Mouse (Mus musculus) brain, embryonic 14.5 days (tissue): Measurements from ENCODE around the gene Crlf1. TPM values are rescaled to one million over a fixed set of nuclear protein-coding genes. Genes with fewer than 3 reads are reported as not detected.
A peak's percentile ranks its signal among the peaks of the same experiment; 100 is the strongest.

Source experiments
- DNase-seq: peaks from one replicate; pipeline ENCODE4 v3.0.0-alpha.2; 2011; ENCODE audit warnings: low read depth
- CTCF ChIP-seq: fragments of 200-500 bp; IDR thresholded peaks from 2 replicates; pipeline ENCODE4 v1.5.1; 2012; ENCODE audit warnings: inconsistent platforms, mild to moderate bottlenecking, moderate library complexity, borderline replicate concordance; ENCODE audit not compliant: insufficient read depth, insufficient read length; ENCODE audit errors: extremely low read depth
- POLR2A ChIP-seq: fragments of 200-500 bp; IDR thresholded peaks from 2 replicates; pipeline ENCODE4 v1.6.1; 2012; ENCODE audit warnings: mild to moderate bottlenecking, inconsistent platforms, borderline replicate concordance; ENCODE audit not compliant: poor library complexity, insufficient read depth, insufficient read length, severe bottlenecking; ENCODE audit errors: extremely low read depth
- polyA plus RNA-seq: library from polyadenylated mRNA; depleted of rRNA; stranded (reverse); fragments of >200 nt; gene quantifications from 2 replicates; pipeline ENCODE4 v1.2.3, GENCODE M21; 2012

The Crlf1 gene
- polyA plus RNA-seq, 1 experiment: 2.5 TPM

- no peak for DNase-seq
- TF ChIP-seq CTCF (no peak), POLR2A (no peak)
Observed at GRCm38 (mm10) chr8:70490061-70490879, 2.7 kb upstream of the Crlf1 start.

GRCm38 (mm10) chr8:70490880-70491495 lies 2.0 kb upstream of the Crlf1 start:
- no peak for TF ChIP-seq POLR2A
- no peak for TF ChIP-seq CTCF

GRCm38 (mm10) chr8:70493692-70494415 lies 896 bp downstream of the Crlf1 start:
- no peak for DNase-seq
- TF ChIP-seq CTCF (no peak), POLR2A (no peak)

More at GRCm38 (mm10) chr8:70490880-70491495, 2.0 kb upstream of the Crlf1 start:
- no peak for DNase-seq

- no peak for DNase-seq
- TF ChIP-seq CTCF: no peak
- TF ChIP-seq POLR2A: no peak
Observed at GRCm38 (mm10) chr8:70494416-70494945, 1.5 kb downstream of the Crlf1 start.

- no peak for DNase-seq
- TF ChIP-seq CTCF (no peak), POLR2A (no peak)
Observed at GRCm38 (mm10) chr8:70495001-70495770, 2.2 kb downstream of the Crlf1 start.

GRCm38 (mm10) chr8:70495771-70496062 lies 2.8 kb downstream of the Crlf1 start:
- no peak for DNase-seq
- TF ChIP-seq CTCF (no peak), POLR2A (no peak)

GRCm38 (mm10) chr8:70500386-70501301 lies 7.7 kb downstream of the Crlf1 start:
- TF ChIP-seq CTCF: no peak
- no peak for TF ChIP-seq POLR2A
- no peak for DNase-seq

GRCm38 (mm10) chr8:70501820-70502529 lies 9.0 kb downstream of the Crlf1 start:
- TF ChIP-seq CTCF (no peak), POLR2A (no peak)
- DNase-seq: peak; percentile 62

- no peak for DNase-seq
- TF ChIP-seq POLR2A (no peak), CTCF (no peak)
Observed at GRCm38 (mm10) chr8:70502540-70502939, 9.6 kb downstream of the Crlf1 start.

- DNase-seq: peak; percentile 63
- TF ChIP-seq POLR2A (no peak), CTCF (peak; percentile 90)
Observed at GRCm38 (mm10) chr8:70503062-70503750, 10.2 kb downstream of the Crlf1 start.

- TF ChIP-seq CTCF: no peak
- no peak for TF ChIP-seq POLR2A
- DNase-seq: peak; percentile 45
Observed at GRCm38 (mm10) chr8:70504291-70504716, 11.3 kb downstream of the Crlf1 start.

GRCm38 (mm10) chr8:70504851-70505250 lies 11.9 kb downstream of the Crlf1 start:
- peak; percentile 68 for DNase-seq
- TF ChIP-seq POLR2A: no peak
- TF ChIP-seq CTCF: peak; percentile 82
